Mouse (Mus musculus) heart, adult 9 months (tissue): ENCODE measurements at regions not wholly inside any gene's neighbourhood (a gene's known extent, or its start where the extent isn't known, plus 50 kb on each side); places are given as distances from the start of the nearest gene placed in this dataset.

Source experiments
- DNase-seq, 2 experiments: peaks; one replicate each; pipeline ENCODE4 v3.0.0; 2022; ENCODE audit warnings: low spot score in 2 of 2

- DNase-seq: no peak
Measured at GRCm38 (mm10) chr15:67391918-67392317, 891.2 kb upstream of the Lrrc6 start.

- no peak for DNase-seq
Measured at GRCm38 (mm10) chr15:67388514-67388913, 887.8 kb upstream of the Lrrc6 start.

GRCm38 (mm10) chr15:67386896-67387295 is 886.2 kb upstream of the Lrrc6 start:
- DNase-seq: no peak

- no peak for DNase-seq
Measured at GRCm38 (mm10) chr15:67373599-67373998, 872.9 kb upstream of the Lrrc6 start.

GRCm38 (mm10) chr15:67373030-67373429 is 872.3 kb upstream of the Lrrc6 start:
- no peak for DNase-seq

- no peak for DNase-seq
Measured at GRCm38 (mm10) chr15:67364099-67364756, 863.5 kb upstream of the Lrrc6 start.

GRCm38 (mm10) chr15:67361012-67361571 is 860.4 kb upstream of the Lrrc6 start:
- no peak for DNase-seq

- no peak for DNase-seq
Measured at GRCm38 (mm10) chr15:67357867-67358266, 857.2 kb upstream of the Lrrc6 start.

- no peak for DNase-seq
Measured at GRCm38 (mm10) chr15:67355334-67355733, 854.6 kb upstream of the Lrrc6 start.

GRCm38 (mm10) chr15:67354598-67355159 is 854.0 kb upstream of the Lrrc6 start:
- no peak for DNase-seq

- no peak for DNase-seq
Measured at GRCm38 (mm10) chr15:67349501-67349900, 848.8 kb upstream of the Lrrc6 start.

GRCm38 (mm10) chr15:67345179-67346148 is 844.8 kb upstream of the Lrrc6 start:
- peak in 1 of 2 experiments; percentile 21 for DNase-seq

- no peak for DNase-seq
Measured at GRCm38 (mm10) chr15:67342050-67342449, 841.3 kb upstream of the Lrrc6 start.

- no peak for DNase-seq
Measured at GRCm38 (mm10) chr15:67337040-67337395, 836.3 kb upstream of the Lrrc6 start.

- DNase-seq: no peak
Measured at GRCm38 (mm10) chr15:67336294-67337039, 835.8 kb upstream of the Lrrc6 start.

GRCm38 (mm10) chr15:67332521-67332920 is 831.8 kb upstream of the Lrrc6 start:
- no peak for DNase-seq

- no peak for DNase-seq
Measured at GRCm38 (mm10) chr15:67320292-67320691, 819.6 kb upstream of the Lrrc6 start.

- DNase-seq: no peak
Measured at GRCm38 (mm10) chr15:67315202-67315601, 814.5 kb upstream of the Lrrc6 start.

- no peak for DNase-seq
Measured at GRCm38 (mm10) chr15:67313648-67314047, 812.9 kb upstream of the Lrrc6 start.

GRCm38 (mm10) chr15:67305681-67306080 is 805.0 kb upstream of the Lrrc6 start:
- DNase-seq: no peak

GRCm38 (mm10) chr15:67303804-67304203 is 803.1 kb upstream of the Lrrc6 start:
- peak in 1 of 2 experiments; percentile 38 for DNase-seq
